Mouse (Mus musculus) heart, embryonic 14.5 days (tissue): ENCODE measurements around the gene Actr2. TPM values are rescaled to one million over a fixed set of nuclear protein-coding genes. Genes with fewer than 3 reads are reported as not detected.

Experiments
- ATAC-seq: fragments of 200-750 bp; cut with Nextera tagmentation; 2 replicates; pipeline ENCODE4 v1.8.0; 2017; ENCODE audit warnings: low read depth, moderate TSS enrichment; ENCODE audit not compliant: insufficient number of reproducible peaks, insufficient read depth, low FRiP score
- H3K27ac ChIP-seq, 2 experiments: fragments of 200-500 bp in 1 of 2; fragments of 300-500 bp in 1 of 2; sonication (generic) in 1 of 2; replicated peaks in 1 of 2; 2 replicates each; pipeline ENCODE4 v1.5.1; 2012 to 2014; ENCODE audit warnings: low read depth in 2 of 2, low read length in 2 of 2, control low read depth in 1 of 2, mild to moderate bottlenecking in 1 of 2, mixed read lengths in 1 of 2; ENCODE audit not compliant: control insufficient read depth in 1 of 2, insufficient read depth in 1 of 2
- H3K27me3 ChIP-seq: fragments of 300-500 bp; sonication (generic); 2 replicates; pipeline ENCODE4 v1.6.1; 2014; ENCODE audit warnings: mild to moderate bottlenecking, low read length, control low read depth; ENCODE audit not compliant: control insufficient read depth, insufficient read depth
- H3K36me3 ChIP-seq: fragments of 300-500 bp; sonication (generic); 2 replicates; pipeline ENCODE4 v1.6.1; 2014; ENCODE audit warnings: mild to moderate bottlenecking, control low read depth, low read length, mixed read lengths; ENCODE audit not compliant: control insufficient read depth, insufficient read depth
- H3K4me1 ChIP-seq, 2 experiments: fragments of 200-500 bp in 1 of 2; fragments of 300-500 bp in 1 of 2; sonication (generic) in 1 of 2; 2 replicates each; pipeline ENCODE4 v1.6.1; 2012 to 2014; ENCODE audit warnings: low read length in 2 of 2, control low read depth in 1 of 2, mixed read lengths in 1 of 2; ENCODE audit not compliant: control insufficient read depth in 2 of 2, insufficient read depth in 2 of 2
- H3K4me2 ChIP-seq: fragments of 300-500 bp; sonication (generic); 2 replicates; pipeline ENCODE4 v1.6.1; 2014; ENCODE audit warnings: mild to moderate bottlenecking, low read length
- H3K4me3 ChIP-seq, 2 experiments: fragments of 200-500 bp in 1 of 2; fragments of 300-500 bp in 1 of 2; sonication (generic) in 1 of 2; 2 replicates each; pipeline ENCODE4 v1.5.1; 2012 to 2014; ENCODE audit warnings: low read length in 2 of 2, mild to moderate bottlenecking in 2 of 2, control low read depth in 1 of 2, low read depth in 1 of 2, moderate library complexity in 1 of 2; ENCODE audit not compliant: control insufficient read depth in 1 of 2, insufficient read depth in 1 of 2
- H3K9ac ChIP-seq: fragments of 300-500 bp; sonication (generic); 2 replicates; pipeline ENCODE4 v1.6.1; 2014; ENCODE audit warnings: mild to moderate bottlenecking, low read length
- H3K9me3 ChIP-seq: fragments of 300-500 bp; sonication (generic); 2 replicates; pipeline ENCODE4 v1.6.1; 2016; ENCODE audit warnings: low read length, control low read depth; ENCODE audit not compliant: control insufficient read depth
- WGBS: fragments of 180-500 bp; shearing (Covaris S2); extraction: QIAGEN DNeasy Blood & Tissue Kit; methylation state at CpG from one replicate; pipeline ENCODE4 v1.1.7; 2014; 5-methylcytosine and 5-hydroxymethylcytosine counted together
- polyA plus RNA-seq: library from polyadenylated mRNA; unstranded; fragments of >200 nt; fragmentation: Nextera tagmentation; extraction: Ambion mirVana; gene quantifications from 2 replicates; pipeline ENCODE4 v1.2.1, GENCODE M21; 2014

The Actr2 gene
- polyA plus RNA-seq, 1 experiment from 2014 or later = 48.9 TPM

DNA sequence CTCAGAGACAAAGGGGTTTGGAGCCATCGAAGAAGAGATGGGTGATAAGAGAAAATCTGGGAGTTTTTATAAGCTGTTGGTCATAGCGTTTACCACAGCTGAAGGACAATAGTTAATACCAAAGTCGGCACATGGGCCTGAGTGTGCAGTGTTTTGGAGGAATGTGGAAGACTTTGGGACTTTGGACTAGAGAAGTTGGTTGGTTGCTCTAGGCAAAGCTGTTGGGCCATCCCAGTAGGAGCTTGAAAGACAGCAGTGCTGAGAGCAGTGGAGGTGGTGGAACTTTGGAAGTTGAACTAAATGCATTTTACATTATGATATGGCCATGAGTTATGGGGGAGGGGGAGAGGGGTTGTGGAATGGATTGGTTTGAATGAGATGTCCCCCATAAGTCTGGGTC is 99.3 kb downstream of the Actr2 start:
- Histone ChIP-seq H3K9ac (no peak overlapping the region), H3K4me1 (peaks cover 2 to 6% of the 10 kb centered on the region in 2 experiments; a peak in 2 of 4 replicates), H3K4me3 (no peak overlapping the region), H3K9me3 (0 out of 2 replicates have a peak, but pooled peaks cover 4% of the 10 kb centered on the region), H3K36me3 (peaks cover 50% of the 10 kb centered on the region), H3K4me2 (no peak overlapping the region), H3K27me3 (no peaks in the 10 kb centered on the region), H3K27ac (no peak overlapping the region)
- WGBS = 92% methylated on average over 3 of the region's 3 CpGs
- ATAC-seq = no peak

Other genes with a start within 250 kb of the Actr2 start
- gene Spred2, start 188.5 kb downstream of the Actr2 start, polyA plus RNA-seq = 4.1 and 4.9 TPM in 2 replicates
- gene Rab1a, start 88.5 kb upstream of the Actr2 start, polyA plus RNA-seq = 193 and 198 TPM in 2 replicates
- 31.0 and 33.9 TPM in 2 replicates for gene Cep68, start 136.5 kb upstream of the Actr2 start, polyA plus RNA-seq
- 6.3 and 7.5 TPM in 2 replicates for gene Slc1a4, start 219.8 kb upstream of the Actr2 start, polyA plus RNA-seq